Mouse (Mus musculus) forebrain, embryonic 10.5 days (tissue): ENCODE measurements around the gene Fkbp4. TPM values are rescaled to one million over a fixed set of nuclear protein-coding genes. Genes with fewer than 3 reads are reported as not detected.

Source experiments
- polyA plus RNA-seq: library from polyadenylated mRNA; unstranded; fragments of >200 nt; fragmentation: Nextera tagmentation; extraction: Ambion mirVana; gene quantifications from 2 replicates; pipeline ENCODE4 v1.2.1, GENCODE M21; 2016

The Fkbp4 gene
- polyA plus RNA-seq, 1 experiment from 2014 or later = 821 TPM

Other genes starting within 250 kb of the Fkbp4 start
- 1.4 and 2.1 TPM in 2 replicates for gene Tead4, start 137.9 kb downstream of the Fkbp4 start, polyA plus RNA-seq
- 20.0 and 21.6 TPM in 2 replicates for gene Tulp3, start 82.8 kb downstream of the Fkbp4 start, polyA plus RNA-seq
- gene Rhno1, start 75.8 kb downstream of the Fkbp4 start, polyA plus RNA-seq = 192 and 194 TPM in 2 replicates
- gene Foxm1, start 75.7 kb downstream of the Fkbp4 start, polyA plus RNA-seq = 77.0 and 78.9 TPM in 2 replicates
- 0.44 and 0.71 TPM in 2 replicates for gene Tex52, start 63.2 kb downstream of the Fkbp4 start, polyA plus RNA-seq
- not detected in 2 replicates for gene Gm44596, start 63.2 kb downstream of the Fkbp4 start, polyA plus RNA-seq
- gene Nrip2, start 39.4 kb downstream of the Fkbp4 start, polyA plus RNA-seq = 2.3 and 2.9 TPM in 2 replicates
- gene Itfg2, start 13.7 kb downstream of the Fkbp4 start, polyA plus RNA-seq = 40.0 and 41.5 TPM in 2 replicates
- not detected in 2 replicates for gene Pzp, start 88.0 kb upstream of the Fkbp4 start, polyA plus RNA-seq
- gene A2ml1, start 142.9 kb upstream of the Fkbp4 start, polyA plus RNA-seq = not detected in 2 replicates
- gene Klrb1a, start 184.9 kb upstream of the Fkbp4 start, polyA plus RNA-seq = not detected in 2 replicates
- not detected in 2 replicates for gene Clec2h, start 223.7 kb upstream of the Fkbp4 start, polyA plus RNA-seq